Comparison of ENCODE assay signal across 11 mouse cellular contexts in the genomic region with DNA sequence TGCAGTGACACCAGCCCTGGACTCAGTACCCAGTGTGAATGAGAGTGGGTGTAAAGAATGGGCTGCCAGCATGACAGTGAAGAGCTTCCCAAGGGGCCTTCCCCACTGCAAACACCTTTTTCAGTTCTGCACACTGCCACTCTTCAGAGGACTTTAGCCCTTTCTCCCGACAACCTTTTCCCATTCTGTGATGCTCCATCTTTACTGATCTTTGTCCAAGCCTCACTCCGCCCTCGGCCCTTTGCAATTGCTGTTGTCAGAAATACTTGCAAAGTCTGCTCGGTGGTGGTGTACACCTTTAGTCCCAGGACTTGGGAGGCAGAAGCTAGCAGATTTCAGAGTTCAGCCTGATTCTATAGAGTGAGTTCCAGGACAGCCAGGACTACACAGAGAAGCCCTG. TPM values are rescaled to one million over a fixed set of nuclear protein-coding genes. Genes with fewer than 3 reads are reported as not detected.
DNase-seq lines count a peak whose midpoint lies in the region; ATAC-seq lines count a peak whose summit lies in the region.
"Had no signal": no experiment of that assay in that cellular context is flagged by ENCODE, and none has a peak within 500 bp of the region (broad histone marks: within the 10 kb centered on the region; RNA-seq: fewer than 3 reads in every experiment).

No protein-coding gene starts in this region.

- H3K4me1 ChIP-seq in heart, embryonic 12.5 days (replicated peaks) = peaks cover 27% of the 10 kb centered on the region
- H3K4me1 ChIP-seq in brown adipose tissue, adult 24 weeks (ENCODE audit: control insufficient read depth, insufficient read depth, insufficient read length, low read length) = 0 out of 2 replicates have a peak, but pooled peaks cover 3% of the 10 kb centered on the region
- H3K4me1 ChIP-seq in intestine, embryonic 15.5 days (replicated peaks) = peaks cover 28% of the 10 kb centered on the region; the same call in 1 of the 2 replicates
- peaks cover 13% of the 10 kb centered on the region for H3K4me1 ChIP-seq in midbrain, embryonic 11.5 days (ENCODE audit: control insufficient read depth, insufficient read depth, low read length)

- H3K4me3 ChIP-seq in heart, embryonic 12.5 days = peak overlapping the region; percentile 84; the same call in 1 of the 2 replicates
- H3K4me3 ChIP-seq in brown adipose tissue, adult 24 weeks (ENCODE audit: insufficient read depth, low read depth, low read length) = peak overlapping the region; percentile 86; the same call in 1 of the 2 replicates
- peak overlapping the region; percentile 85 for H3K4me3 ChIP-seq in intestine, embryonic 15.5 days (replicated peaks)
- no peak overlapping the region for H3K4me3 ChIP-seq in midbrain, embryonic 11.5 days (ENCODE audit: low read depth, low read length)

- no peak for ATAC-seq in heart, embryonic 12.5 days (ENCODE audit: insufficient number of reproducible peaks, low FRiP score)
- no peak for ATAC-seq in intestine, embryonic 15.5 days
- ATAC-seq in midbrain, embryonic 11.5 days (ENCODE audit: low FRiP score) = no peak

- H3K9me3 ChIP-seq in heart, embryonic 12.5 days (replicated peaks) = no peaks in the 10 kb centered on the region
- H3K9me3 ChIP-seq in intestine, embryonic 15.5 days = no peaks in the 10 kb centered on the region
- H3K9me3 ChIP-seq in midbrain, embryonic 11.5 days (ENCODE audit: control insufficient read depth, low read length) = no peaks in the 10 kb centered on the region

- 83% methylated on average over 4 of the region's 4 CpGs for WGBS in heart, embryonic 12.5 days
- 53% methylated on average over 4 of the region's 4 CpGs for WGBS in intestine, embryonic 15.5 days
- 83% methylated on average over 4 of the region's 4 CpGs for WGBS in midbrain, embryonic 11.5 days

- H3K36me3 ChIP-seq in heart, embryonic 12.5 days = peaks cover 11% of the 10 kb centered on the region
- peaks cover 8% of the 10 kb centered on the region; the same call in 1 of the 2 replicates for H3K36me3 ChIP-seq in intestine, embryonic 15.5 days
- peaks cover 7% of the 10 kb centered on the region; the same call in 1 of the 2 replicates for H3K36me3 ChIP-seq in midbrain, embryonic 11.5 days (ENCODE audit: control insufficient read depth, insufficient read depth, low read length)

- H3K4me2 ChIP-seq in heart, embryonic 12.5 days = peak overlapping the region; percentile 91
- H3K4me2 ChIP-seq in intestine, embryonic 15.5 days (replicated peaks) = peak overlapping the region; percentile 85
- H3K4me2 ChIP-seq in midbrain, embryonic 11.5 days = no peak overlapping the region

- H3K27me3 ChIP-seq in heart, embryonic 12.5 days (replicated peaks) = no peaks in the 10 kb centered on the region
- no peaks in the 10 kb centered on the region for H3K27me3 ChIP-seq in intestine, embryonic 15.5 days (replicated peaks)
- no peaks in the 10 kb centered on the region for H3K27me3 ChIP-seq in midbrain, embryonic 11.5 days (ENCODE audit: control insufficient read depth, insufficient read depth, low read length)

- peak overlapping the region; percentile 82; the same call in 1 of the 2 replicates for H3K9ac ChIP-seq in heart, embryonic 12.5 days
- peak overlapping the region; percentile 2; the same call in 1 of the 2 replicates for H3K9ac ChIP-seq in intestine, embryonic 15.5 days
- H3K9ac ChIP-seq in midbrain, embryonic 11.5 days (ENCODE audit: low read length) = no peak overlapping the region

- no peak for DNase-seq in heart, adult 18-20 months
- DNase-seq in midbrain, embryonic 11.5 days (ENCODE audit: low spot score, missing footprints) = peak; percentile 73
- no peak for DNase-seq in ovary, adult 18-20 months (ENCODE audit: low spot score)
- no peak for DNase-seq in adrenal gland, adult 18-20 months (ENCODE audit: low spot score in 2 of 2)
- no peak for DNase-seq in ovary, postnatal 14 days (ENCODE audit: low spot score)
- DNase-seq: cerebellum, adult 9-11 months; right cerebral cortex, postnatal 4 days had no signal

- no peak overlapping the region for H3K27ac ChIP-seq in heart, embryonic 12.5 days (ENCODE audit: poor library complexity, severe bottlenecking)
- H3K27ac ChIP-seq in brown adipose tissue, adult 24 weeks (replicated peaks; ENCODE audit: low read depth, low read length) = no peak overlapping the region
- H3K27ac ChIP-seq in intestine, embryonic 15.5 days = no peak overlapping the region
- H3K27ac ChIP-seq in midbrain, embryonic 11.5 days (ENCODE audit: low read depth, low read length) = no peak overlapping the region

RNA-seq across cellular contexts. Expression of gene Lamtor2, which starts 1.3 kb away (rescaled TPM):
- polyA plus RNA-seq in heart, embryonic 12.5 days (2016; fragmentation: Nextera tagmentation; extraction: Ambion mirVana) = 108 and 114 TPM in 2 replicates
- 100 to 1,000 TPM; 102 to 104 TPM for total RNA-seq in heart, adult 18-20 months (2021)
- 209 and 224 TPM in 2 replicates for polyA plus RNA-seq in brown adipose tissue, adult 24 weeks (2012; ENCODE audit: insufficient read depth, insufficient read length, missing spikeins)
- 188 and 231 TPM in 2 replicates for polyA plus RNA-seq in intestine, embryonic 15.5 days (2015; fragmentation: Nextera tagmentation; extraction: Ambion mirVana)
- polyA plus RNA-seq in midbrain, embryonic 11.5 days (2014; fragmentation: Nextera tagmentation; extraction: Ambion mirVana) = 87.2 and 103 TPM in 2 replicates
- 100 to 1,000 TPM; 156 to 164 TPM for total RNA-seq in adrenal gland, adult 18-20 months (2021)

RNA-seq across cellular contexts. Expression of gene Ubqln4, which starts 2.0 kb away (rescaled TPM):
- polyA plus RNA-seq in heart, embryonic 12.5 days (2016; fragmentation: Nextera tagmentation; extraction: Ambion mirVana) = 46.5 and 47.9 TPM in 2 replicates
- 10 to 100 TPM; 72.4 to 78.7 TPM for total RNA-seq in heart, adult 18-20 months (2021)
- polyA plus RNA-seq in brown adipose tissue, adult 24 weeks (2012; ENCODE audit: insufficient read depth, insufficient read length, missing spikeins) = 36.6 and 42.2 TPM in 2 replicates
- 43.6 and 43.7 TPM in 2 replicates for polyA plus RNA-seq in intestine, embryonic 15.5 days (2015; fragmentation: Nextera tagmentation; extraction: Ambion mirVana)
- 72.4 and 73.0 TPM in 2 replicates for polyA plus RNA-seq in midbrain, embryonic 11.5 days (2014; fragmentation: Nextera tagmentation; extraction: Ambion mirVana)
- 10 to 100 TPM; 72.9 to 96.6 TPM for total RNA-seq in adrenal gland, adult 18-20 months (2021)

RNA-seq across cellular contexts. Expression of gene Rab25, which starts 3.5 kb away (rescaled TPM):
- 0.55 TPM in 1 of 2 replicates, not detected in the other for polyA plus RNA-seq in heart, embryonic 12.5 days (2016; fragmentation: Nextera tagmentation; extraction: Ambion mirVana)
- total RNA-seq in heart, adult 18-20 months (2021) = under 1 TPM in 1 of 2 experiments, not detected in 1; 0.26 TPM
- not detected in 2 replicates for polyA plus RNA-seq in brown adipose tissue, adult 24 weeks (2012; ENCODE audit: insufficient read depth, insufficient read length, missing spikeins)
- polyA plus RNA-seq in intestine, embryonic 15.5 days (2015; fragmentation: Nextera tagmentation; extraction: Ambion mirVana) = 75.2 and 89.8 TPM in 2 replicates
- polyA plus RNA-seq in midbrain, embryonic 11.5 days (2014; fragmentation: Nextera tagmentation; extraction: Ambion mirVana) = 0.25 and 0.86 TPM in 2 replicates
- total RNA-seq in adrenal gland, adult 18-20 months (2021) = not detected
- total RNA-seq: left cerebral cortex, adult 18-20 months had no signal

RNA-seq across cellular contexts. Expression of gene Mex3a, which starts 19.4 kb away (rescaled TPM):
- 11.8 and 13.9 TPM in 2 replicates for polyA plus RNA-seq in heart, embryonic 12.5 days (2016; fragmentation: Nextera tagmentation; extraction: Ambion mirVana)
- under 1 TPM; 0.26 to 0.35 TPM for total RNA-seq in heart, adult 18-20 months (2021)
- polyA plus RNA-seq in brown adipose tissue, adult 24 weeks (2012; ENCODE audit: insufficient read depth, insufficient read length, missing spikeins) = 0.16 and 0.21 TPM in 2 replicates
- 9.6 and 11.2 TPM in 2 replicates for polyA plus RNA-seq in intestine, embryonic 15.5 days (2015; fragmentation: Nextera tagmentation; extraction: Ambion mirVana)
- polyA plus RNA-seq in midbrain, embryonic 11.5 days (2014; fragmentation: Nextera tagmentation; extraction: Ambion mirVana) = 44.5 and 45.1 TPM in 2 replicates
- total RNA-seq in adrenal gland, adult 18-20 months (2021) = 1 to 10 TPM; 2.6 to 3.3 TPM

RNA-seq across cellular contexts. Expression of gene Ssr2, which starts 24.1 kb away (rescaled TPM):
- polyA plus RNA-seq in heart, embryonic 12.5 days (2016; fragmentation: Nextera tagmentation; extraction: Ambion mirVana) = 181 and 185 TPM in 2 replicates
- 10 to 100 TPM; 60.8 to 65.5 TPM for total RNA-seq in heart, adult 18-20 months (2021)
- polyA plus RNA-seq in brown adipose tissue, adult 24 weeks (2012; ENCODE audit: insufficient read depth, insufficient read length, missing spikeins) = 84.2 and 89.0 TPM in 2 replicates
- polyA plus RNA-seq in intestine, embryonic 15.5 days (2015; fragmentation: Nextera tagmentation; extraction: Ambion mirVana) = 338 and 390 TPM in 2 replicates
- polyA plus RNA-seq in midbrain, embryonic 11.5 days (2014; fragmentation: Nextera tagmentation; extraction: Ambion mirVana) = 154 and 157 TPM in 2 replicates
- total RNA-seq in adrenal gland, adult 18-20 months (2021) = 100 to 1,000 TPM; 145 to 198 TPM

Comparison
In these comparisons a context has a peak if more than half of its experiments do, and no peak if none do; other contexts are left out.
1. RNA of gene Rab25, which starts 3.5 kb away (polyA plus RNA-seq): 75.2 to 89.8 TPM in intestine, embryonic 15.5 days; 0.25 to 0.86 TPM in midbrain, embryonic 11.5 days, 0.55 TPM in heart, embryonic 12.5 days and not detected in brown adipose tissue, adult 24 weeks; every median in the first group is over 10 times any median in the second.